Mouse (Mus musculus): ENCODE measurements at regions not wholly inside any gene's neighbourhood (a gene's known extent, or its start where the extent isn't known, plus 50 kb on each side); places are given as distances from the start of the nearest gene placed in this dataset.

DNA sequence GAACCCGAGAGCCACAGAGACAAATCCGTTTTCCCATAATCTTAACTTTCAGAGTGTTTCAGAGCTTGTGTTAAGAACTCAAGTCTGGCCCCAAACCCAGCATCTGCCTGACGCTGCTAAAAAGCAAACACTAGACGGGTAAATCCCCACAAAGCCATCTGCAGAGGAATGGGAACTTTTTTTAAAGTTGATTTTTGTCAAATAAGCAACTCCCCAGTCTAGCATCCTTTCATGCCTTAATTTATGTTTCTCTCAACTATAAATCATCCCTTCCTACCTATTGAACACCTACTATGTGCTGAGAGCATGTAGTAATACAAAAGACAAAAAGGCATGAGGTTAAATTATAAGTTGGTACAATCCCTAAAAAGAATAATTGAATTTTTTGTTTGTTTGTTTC lies 50.8 kb upstream of the Itm2b start:
- H3K9ac ChIP-seq (ENCODE audit: low read depth, low read length, severe bottlenecking): no peak overlapping the region
- DNase-seq (ENCODE audit: low spot score): no peak
- no peak overlapping the region for H3K4me3 ChIP-seq (replicated peaks; ENCODE audit: low read length)
- H3K27ac ChIP-seq (replicated peaks; ENCODE audit: low read depth, low read length): no peak overlapping the region
- H3K9me3 ChIP-seq (ENCODE audit: control insufficient read depth, low read length): no peaks in the 10 kb centered on the region
- no peaks in the 10 kb centered on the region for H3K36me3 ChIP-seq (ENCODE audit: control insufficient read depth, insufficient read depth, low read length)
- H3K4me1 ChIP-seq (ENCODE audit: control insufficient read depth, insufficient read depth, low read length): no peaks in the 10 kb centered on the region
- WGBS: 70% methylated on average over 4 of the region's 4 CpGs
- no peaks in the 10 kb centered on the region for H3K27me3 ChIP-seq (ENCODE audit: control insufficient read depth, insufficient read depth, low read length)
- no peak for ATAC-seq (ENCODE audit: low FRiP score, low read depth)
- no peak overlapping the region for H3K4me2 ChIP-seq (replicated peaks; ENCODE audit: low read depth, low read length, severe bottlenecking)
- TF ChIP-seq POLR2A (IDR thresholded peaks at IDR 0.05; ENCODE audit: borderline replicate concordance, extremely low read depth, insufficient read depth, insufficient read length): no peak
